Mouse (Mus musculus) c-Kit-positive CD71-negative TER-119-negative erythroid progenitor cells, embryonic 14.5 days (primary cell): ENCODE measurements at regions not wholly inside any gene's neighbourhood (a gene's known extent, or its start where the extent isn't known, plus 50 kb on each side); places are given as distances from the start of the nearest gene placed in this dataset.

Experiments
- DNase-seq: peaks from one replicate; pipeline ENCODE4 v3.0.0-alpha.2; 2013; ENCODE audit warnings: low read depth

- DNase-seq, result no peak
Observed at GRCm38 (mm10) chr4:81005507-81006328, 95.3 kb downstream of the Lurap1l start.

- no peak for DNase-seq
Observed at GRCm38 (mm10) chr4:81006546-81006945, 96.1 kb downstream of the Lurap1l start.

GRCm38 (mm10) chr4:81021850-81022249 lies 111.4 kb downstream of the Lurap1l start:
- no peak for DNase-seq

- no peak for DNase-seq
Observed at GRCm38 (mm10) chr4:81023436-81023983, 113.1 kb downstream of the Lurap1l start.

- no peak for DNase-seq
Observed at GRCm38 (mm10) chr4:81027558-81027957, 117.1 kb downstream of the Lurap1l start.

GRCm38 (mm10) chr4:81030671-81031070 lies 120.2 kb downstream of the Lurap1l start:
- DNase-seq, result no peak

- no peak for DNase-seq
Observed at GRCm38 (mm10) chr4:81037336-81037902, 127.0 kb downstream of the Lurap1l start.

- DNase-seq, result no peak
Observed at GRCm38 (mm10) chr4:81058227-81058626, 147.8 kb downstream of the Lurap1l start.

GRCm38 (mm10) chr4:81058809-81059208 lies 148.4 kb downstream of the Lurap1l start:
- no peak for DNase-seq

GRCm38 (mm10) chr4:81059356-81059755 lies 148.9 kb downstream of the Lurap1l start:
- DNase-seq, result no peak

- no peak for DNase-seq
Observed at GRCm38 (mm10) chr4:81082290-81082947, 172.0 kb downstream of the Lurap1l start.

- no peak for DNase-seq
Observed at GRCm38 (mm10) chr4:81085188-81085587, 174.7 kb downstream of the Lurap1l start.

GRCm38 (mm10) chr4:81096581-81096980 lies 186.1 kb downstream of the Lurap1l start:
- DNase-seq, result no peak

GRCm38 (mm10) chr4:81097597-81097996 lies 187.2 kb downstream of the Lurap1l start:
- no peak for DNase-seq

- no peak for DNase-seq
Observed at GRCm38 (mm10) chr4:81101049-81101448, 190.6 kb downstream of the Lurap1l start.

- no peak for DNase-seq
Observed at GRCm38 (mm10) chr4:81111307-81111706, 200.9 kb downstream of the Lurap1l start.

GRCm38 (mm10) chr4:81116411-81116810 lies 206.0 kb downstream of the Lurap1l start:
- DNase-seq, result no peak

GRCm38 (mm10) chr4:81124155-81124554 lies 213.7 kb downstream of the Lurap1l start:
- no peak for DNase-seq

GRCm38 (mm10) chr4:81129874-81130273 lies 219.4 kb downstream of the Lurap1l start:
- DNase-seq, result no peak

GRCm38 (mm10) chr4:81173111-81173510 lies 262.7 kb downstream of the Lurap1l start:
- DNase-seq, result no peak

- no peak for DNase-seq
Observed at GRCm38 (mm10) chr4:81177443-81178041, 265.1 kb downstream of the Mpdz start.

GRCm38 (mm10) chr4:81178047-81178781 lies 264.4 kb downstream of the Mpdz start:
- no peak for DNase-seq
